Mouse (Mus musculus) CH12.LX (cell line): ENCODE measurements around the gene Enpp7. TPM values are rescaled to one million over a fixed set of nuclear protein-coding genes. Genes with fewer than 3 reads are reported as not detected.

Experiments
- DNase-seq: peaks from one replicate; pipeline ENCODE4 v3.0.0-alpha.2; 2013; ENCODE audit errors: extremely low read depth
- H3K27ac ChIP-seq: 2 replicates; pipeline ENCODE4 v1.5.1; 2012; ENCODE audit warnings: low read depth, mild to moderate bottlenecking, control low read depth, moderate library complexity; ENCODE audit not compliant: insufficient read depth
- H3K27me3 ChIP-seq: replicated peaks from 2 replicates; pipeline ENCODE3; 2012; ENCODE audit warnings: inconsistent platforms
- H3K36me3 ChIP-seq, 2 experiments: replicated peaks in 1 of 2; 2 replicates each; pipeline versions ENCODE3 to v1.6.1; 2012; ENCODE audit warnings: inconsistent platforms in 1 of 2, low read length in 1 of 2, mild to moderate bottlenecking in 1 of 2, mixed read lengths in 1 of 2, moderate library complexity in 1 of 2; ENCODE audit not compliant: control insufficient read depth in 1 of 2, insufficient read depth in 1 of 2
- H3K4me1 ChIP-seq, 2 experiments: 2 replicates each; pipeline ENCODE4 v1.6.1; 2012; ENCODE audit warnings: inconsistent platforms in 1 of 2, moderate library complexity in 1 of 2; ENCODE audit not compliant: insufficient read depth in 2 of 2, control insufficient read depth in 1 of 2
- H3K4me2 ChIP-seq: 2 replicates; pipeline ENCODE4 v1.6.1; 2012; ENCODE audit warnings: low read depth, mild to moderate bottlenecking, control low read depth; ENCODE audit not compliant: poor library complexity, insufficient read depth, severe bottlenecking
- H3K4me3 ChIP-seq, 3 experiments: fragments of 150-350 bp in 1 of 3; sonication (generic) in 1 of 3; replicated peaks in 1 of 3; 2 replicates each; pipeline versions ENCODE3 to v1.5.1; 2011 to 2012; ENCODE audit warnings: low read depth in 2 of 3, low read length in 2 of 3, mild to moderate bottlenecking in 2 of 3, moderate library complexity in 2 of 3, control low read depth in 1 of 3, improper control_type of control experiment in 1 of 3, inconsistent platforms in 1 of 3, mixed read lengths in 1 of 3; ENCODE audit not compliant: poor library complexity in 1 of 3
- H3K79me2 ChIP-seq: replicated peaks from 2 replicates; pipeline ENCODE4 v1.6.1; 2012; ENCODE audit warnings: mild to moderate bottlenecking, moderate library complexity; ENCODE audit not compliant: control insufficient read depth, poor library complexity, insufficient read depth, severe bottlenecking; ENCODE audit errors: extremely low read depth
- H3K9ac ChIP-seq: 2 replicates; pipeline ENCODE4 v1.6.1; 2012; ENCODE audit warnings: low read depth, mild to moderate bottlenecking, control low read depth, moderate library complexity; ENCODE audit not compliant: insufficient read depth
- H3K9me3 ChIP-seq: replicated peaks from 2 replicates; pipeline ENCODE3; 2012; ENCODE audit warnings: low read length, inconsistent platforms, mixed read lengths
- BHLHE40 ChIP-seq: IDR thresholded peaks from 2 replicates; pipeline ENCODE4 v1.6.1; 2011; ENCODE audit warnings: mild to moderate bottlenecking, low read depth, low read length, improper control_type of control experiment
- CHD2 ChIP-seq: IDR thresholded peaks from 2 replicates; pipeline ENCODE4 v1.6.1; 2011; ENCODE audit warnings: low read length, improper control_type of control experiment
- E2F4 ChIP-seq: IDR thresholded peaks from 2 replicates; pipeline ENCODE4 v1.6.1; 2011; ENCODE audit warnings: low read depth, low read length, improper control_type of control experiment; ENCODE audit not compliant: insufficient replicate concordance
- EP300 ChIP-seq: IDR thresholded peaks from 2 replicates; pipeline ENCODE4 v1.6.1; 2011; ENCODE audit warnings: low read length, improper control_type of control experiment
- ETS1 ChIP-seq: conservative IDR thresholded peaks from 2 replicates; pipeline ENCODE4 v1.6.1; 2012; ENCODE audit warnings: low read depth, mild to moderate bottlenecking, inconsistent platforms, low read length, improper control_type of control experiment, moderate library complexity
- GABPA ChIP-seq: IDR thresholded peaks from 2 replicates; pipeline ENCODE4 v1.6.1; 2012; ENCODE audit warnings: low read depth, low read length, improper control_type of control experiment, inconsistent platforms; ENCODE audit not compliant: insufficient replicate concordance
- IRF4 ChIP-seq: IDR thresholded peaks from 2 replicates; pipeline ENCODE4 v1.6.1; 2014; ENCODE audit warnings: low read depth, mild to moderate bottlenecking, inconsistent platforms, low read length, improper control_type of control experiment
- JUN ChIP-seq: IDR thresholded peaks from 2 replicates; pipeline ENCODE4 v1.6.1; 2011; ENCODE audit warnings: low read depth, mild to moderate bottlenecking, low read length, improper control_type of control experiment, moderate library complexity; ENCODE audit not compliant: insufficient read depth
- JUND ChIP-seq: conservative IDR thresholded peaks from 2 replicates; pipeline ENCODE4 v1.6.1; 2011; ENCODE audit warnings: low read depth, low read length, improper control_type of control experiment
- KAT2A ChIP-seq: IDR thresholded peaks from 2 replicates; pipeline ENCODE4 v1.6.1; 2012; ENCODE audit warnings: low read length, improper control_type of control experiment, inconsistent platforms; ENCODE audit not compliant: insufficient replicate concordance
- MAFK ChIP-seq: IDR thresholded peaks from 2 replicates; pipeline ENCODE4 v1.6.1; 2011; ENCODE audit warnings: low read length, improper control_type of control experiment; ENCODE audit not compliant: insufficient replicate concordance
- MAX ChIP-seq: IDR thresholded peaks from 2 replicates; pipeline ENCODE4 v1.6.1; 2011; ENCODE audit warnings: low read length, improper control_type of control experiment
- MAZ ChIP-seq: IDR thresholded peaks from 2 replicates; pipeline ENCODE4 v1.6.1; 2012; ENCODE audit warnings: low read depth, mild to moderate bottlenecking, inconsistent platforms, low read length, improper control_type of control experiment, moderate library complexity
- MEF2A ChIP-seq: IDR thresholded peaks from 2 replicates; pipeline ENCODE4 v1.6.1; 2014; ENCODE audit warnings: low read depth, mild to moderate bottlenecking, inconsistent platforms, low read length, improper control_type of control experiment, borderline replicate concordance
- MXI1 ChIP-seq: IDR thresholded peaks from 2 replicates; pipeline ENCODE4 v1.6.1; 2011; ENCODE audit warnings: mild to moderate bottlenecking, low read depth, low read length, improper control_type of control experiment
- MYC ChIP-seq: IDR thresholded peaks from 2 replicates; pipeline ENCODE4 v1.6.1; 2011; ENCODE audit warnings: low read depth, mild to moderate bottlenecking, improper control_type of control experiment, low read length
- NELFE ChIP-seq: IDR thresholded peaks from 2 replicates; pipeline ENCODE4 v1.6.1; 2011; ENCODE audit warnings: low read depth, low read length, improper control_type of control experiment
- NRF1 ChIP-seq: IDR thresholded peaks from 2 replicates; pipeline ENCODE4 v1.6.1; 2014; ENCODE audit warnings: low read depth, mild to moderate bottlenecking, inconsistent platforms, low read length, improper control_type of control experiment, moderate library complexity
- PAX5 ChIP-seq: IDR thresholded peaks from 2 replicates; pipeline ENCODE4 v1.6.1; 2012; ENCODE audit warnings: low read length, inconsistent platforms, mixed read lengths
- RCOR1 ChIP-seq: conservative IDR thresholded peaks from 2 replicates; pipeline ENCODE4 v1.6.1; 2012; ENCODE audit warnings: low read depth, mild to moderate bottlenecking, inconsistent platforms, low read length, improper control_type of control experiment
- SIN3A ChIP-seq: IDR thresholded peaks from 2 replicates; pipeline ENCODE4 v1.6.1; 2012; ENCODE audit warnings: low read length, improper control_type of control experiment, inconsistent platforms
- TBP ChIP-seq: conservative IDR thresholded peaks from 2 replicates; pipeline ENCODE4 v1.6.1; 2011; ENCODE audit warnings: low read depth, low read length, improper control_type of control experiment
- TCF12 ChIP-seq: IDR thresholded peaks from 2 replicates; pipeline ENCODE4 v1.6.1; 2014; ENCODE audit warnings: low read depth, mild to moderate bottlenecking, inconsistent platforms, low read length, improper control_type of control experiment
- ZC3H11A ChIP-seq: IDR thresholded peaks from 2 replicates; pipeline ENCODE4 v1.6.1; 2012; ENCODE audit warnings: low read depth, mild to moderate bottlenecking, inconsistent platforms, low read length, improper control_type of control experiment
- ZKSCAN1 ChIP-seq: IDR thresholded peaks from 2 replicates; pipeline ENCODE4 v1.6.1; 2012; ENCODE audit warnings: low read depth, inconsistent platforms, low read length, improper control_type of control experiment, borderline replicate concordance
- ZMIZ1 ChIP-seq: IDR thresholded peaks from 2 replicates; pipeline ENCODE4 v1.6.1; 2012; ENCODE audit warnings: low read depth, mild to moderate bottlenecking, inconsistent platforms, low read length, improper control_type of control experiment
- ZNF384 ChIP-seq: IDR thresholded peaks from 2 replicates; pipeline ENCODE4 v1.6.1; 2012; ENCODE audit warnings: low read depth, low read length, improper control_type of control experiment, inconsistent platforms
- dilution Hi-C: fragments of 300-500 bp; cut with MboI; formaldehyde crosslinking; loops from 2 replicates; pipeline ENCODE4 v1.14.3; 2020; ENCODE audit warnings: low sequenced_read_pairs; ENCODE audit not compliant: extremely low pct_unique_long_range_greater_than_20kb, extremely low pct_ligation_motif_present
- in situ Hi-C: fragments of 300-500 bp; cut with MboI; formaldehyde crosslinking; loops from 3 replicates; pipeline ENCODE4 v1.14.3; 2019; ENCODE audit warnings: low sequenced_read_pairs, low pct_ligation_motif_present, low pct_unique_long_range_greater_than_20kb, mixed read lengths
- polyA plus RNA-seq: library from polyadenylated mRNA; unstranded; fragments of >175 nt; gene quantifications from 2 replicates; pipeline ENCODE4 v1.2.1, GENCODE M21; 2012; ENCODE audit warnings: low read depth; ENCODE audit not compliant: insufficient read length
- total RNA-seq, 2 experiments: library from RNA; depleted of rRNA; stranded (reverse); fragments of 300-350 nt in 1 of 2; fragments of >200 nt in 1 of 2; gene quantifications; 2 replicates each; pipeline ENCODE4 v1.2.3; 2012 to 2014

Gene Enpp7
- total and polyA plus RNA-seq, 3 experiments, result not detected

DNA sequence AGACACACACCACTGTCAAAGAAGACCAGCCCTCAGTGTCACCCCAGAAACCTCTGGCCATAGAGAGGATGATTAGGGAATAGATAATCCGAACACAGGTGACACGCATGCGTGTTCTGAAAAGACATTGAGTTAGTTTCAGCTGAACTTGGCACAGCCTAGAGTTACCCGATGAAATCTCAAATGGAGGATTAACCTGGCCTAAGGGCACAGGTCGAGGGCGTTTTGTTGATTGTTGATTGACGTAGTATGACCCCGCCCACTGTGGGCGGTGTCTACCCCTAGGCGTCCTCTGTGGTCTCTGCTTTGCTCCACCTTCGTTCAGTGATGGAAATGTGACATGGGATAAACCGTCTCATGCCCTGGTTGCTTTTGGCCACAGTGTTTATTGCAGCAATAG is 12.1 kb upstream of the Enpp7 start:
- no peak overlapping the region for H3K9ac ChIP-seq
- no peaks in the 10 kb centered on the region for H3K36me3 ChIP-seq
- H3K4me1 ChIP-seq, result peaks cover 11 to 18% of the 10 kb centered on the region in 2 experiments
- H3K27me3 ChIP-seq, result peaks cover 82% of the 10 kb centered on the region
- peaks cover 2% of the 10 kb centered on the region for H3K9me3 ChIP-seq
- no peak for TF ChIP-seq SIN3A
- peak; percentile 60 for TF ChIP-seq NRF1
- DNase-seq, result peak; percentile 52
- H3K79me2 ChIP-seq, result no peaks in the 10 kb centered on the region
- no peak overlapping the region for H3K27ac ChIP-seq
- dilution Hi-C loops (no loop called here), in situ Hi-C loops (no loop called here)
- no peak overlapping the region for H3K4me3 ChIP-seq
- H3K4me2 ChIP-seq, result peak overlapping the region; percentile 90

DNA sequence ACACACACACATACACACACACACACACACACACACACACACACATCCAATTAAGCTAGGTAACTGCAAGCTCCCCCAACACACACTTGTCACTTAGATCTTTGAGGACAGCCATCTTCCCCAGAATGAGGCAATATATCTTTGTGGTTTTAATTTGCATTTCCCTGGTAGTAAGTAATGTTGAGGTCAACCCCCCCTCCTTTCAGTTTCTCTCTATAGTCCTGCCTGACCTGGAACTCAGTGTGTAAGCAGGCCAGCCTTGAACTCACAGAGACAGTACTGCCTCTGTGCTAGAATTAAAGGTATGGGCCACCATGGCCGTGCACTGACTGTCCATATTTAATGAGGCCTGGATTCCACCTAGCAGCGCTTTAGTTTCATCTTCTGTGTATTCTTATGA is 7.6 kb upstream of the Enpp7 start:
- Histone ChIP-seq H3K27me3 (peaks cover 78% of the 10 kb centered on the region), H3K4me2 (peak overlapping the region; percentile 88), H3K4me3 (peak overlapping the region in 1 of 3 experiments; percentile 51), H3K79me2 (no peaks in the 10 kb centered on the region), H3K27ac (no peak overlapping the region), H3K4me1 (peaks cover 17 to 30% of the 10 kb centered on the region in 2 experiments), H3K9me3 (peaks cover 2% of the 10 kb centered on the region), H3K36me3 (no peaks in the 10 kb centered on the region), H3K9ac (no peak overlapping the region)
- in situ Hi-C loops (no loop called here), dilution Hi-C loops (no loop called here)
- DNase-seq, result peak; percentile 82
- TF ChIP-seq TCF12, result peak; percentile 64
- peak; percentile 51 for TF ChIP-seq JUND
- TF ChIP-seq ZKSCAN1, result no peak
- no peak for TF ChIP-seq ZNF384
- peak; percentile 92 for TF ChIP-seq MAZ
- no peak for TF ChIP-seq PAX5
- no peak for TF ChIP-seq ZC3H11A
- TF ChIP-seq CHD2, result 0 out of 2 replicates have a peak, but pooled peaks have one; percentile 57
- TF ChIP-seq NELFE, result no peak
- no peak for TF ChIP-seq E2F4
- peak; percentile 92 for TF ChIP-seq RCOR1
- TF ChIP-seq KAT2A, result no peak
- no peak for TF ChIP-seq GABPA
- no peak for TF ChIP-seq TBP
- TF ChIP-seq MAX, result no peak
- no peak for TF ChIP-seq ZMIZ1
- TF ChIP-seq MYC, result peak; percentile 80; the same call in 1 of the 2 replicates
- TF ChIP-seq SIN3A, result peak; percentile 39; the same call in 1 of the 2 replicates
- TF ChIP-seq IRF4, result peak; percentile 97
- peak; percentile 75 for TF ChIP-seq ETS1
- peak; percentile 64 for TF ChIP-seq JUN
- 0 out of 2 replicates have a peak, but pooled peaks have one; percentile 39 for TF ChIP-seq MXI1
- peak; percentile 91 for TF ChIP-seq BHLHE40
- TF ChIP-seq MAFK, result peak; percentile 96
- peak; percentile 67 for TF ChIP-seq MEF2A
- peak; percentile 86 for TF ChIP-seq EP300
